16 mouse cellular contexts compared by ENCODE assay signal in the genomic region with DNA sequence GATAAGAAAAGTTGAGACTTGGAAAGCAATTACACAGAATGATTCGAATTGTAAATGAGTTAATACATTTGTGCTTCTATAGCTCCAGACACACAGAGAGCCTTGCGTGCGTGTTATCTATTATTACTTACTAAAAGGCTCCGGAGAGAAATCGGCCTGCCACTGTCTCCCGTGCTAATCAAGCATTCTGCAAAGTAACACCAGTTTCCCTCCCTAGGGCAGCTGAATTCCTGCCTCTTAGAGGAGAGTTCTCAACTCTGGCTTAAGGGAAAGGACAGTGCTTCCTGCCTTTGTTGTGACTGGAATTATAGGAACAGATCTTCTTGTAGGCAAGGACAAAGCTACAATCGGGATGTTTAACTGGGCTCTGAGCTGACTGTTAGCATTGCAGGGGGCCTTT.
DNase-seq lines count a peak whose midpoint lies in the region; ATAC-seq and TF ChIP-seq lines count a peak whose summit lies in the region.
"Had no signal": no experiment of that assay in that cellular context is flagged by ENCODE, and none has a peak within 500 bp of the region (broad histone marks: within the 10 kb centered on the region; RNA-seq: fewer than 3 reads in every experiment).

No protein-coding gene starts in this region.

- no peak overlapping the region for H3K4me2 ChIP-seq in heart, embryonic 11.5 days
- H3K4me2 ChIP-seq in kidney, postnatal 0 days (ENCODE audit: low read length) = no peak overlapping the region
- no peak overlapping the region for H3K4me2 ChIP-seq in heart, embryonic 16.5 days (ENCODE audit: low read depth, low read length)
- H3K4me2 ChIP-seq in midbrain, embryonic 16.5 days (ENCODE audit: low read length) = no peak overlapping the region
- H3K4me2 ChIP-seq: embryonic facial prominence, embryonic 13.5 days; liver, embryonic 13.5 days had no signal

- H3K4me3 ChIP-seq in heart, embryonic 11.5 days (ENCODE audit: low read depth, low read length) = no peak overlapping the region
- H3K4me3 ChIP-seq in kidney, postnatal 0 days (replicated peaks; ENCODE audit: low read depth, low read length) = no peak overlapping the region
- no peak overlapping the region for H3K4me3 ChIP-seq in heart, embryonic 16.5 days (ENCODE audit: low read length)
- no peak overlapping the region for H3K4me3 ChIP-seq in midbrain, embryonic 16.5 days (ENCODE audit: low read depth, low read length)
- H3K4me3 ChIP-seq: embryonic facial prominence, embryonic 13.5 days; liver, embryonic 13.5 days had no signal

- no peaks in the 10 kb centered on the region for H3K9me3 ChIP-seq in heart, embryonic 11.5 days (replicated peaks; ENCODE audit: control insufficient read depth, low read length)
- no peaks in the 10 kb centered on the region for H3K9me3 ChIP-seq in kidney, postnatal 0 days (replicated peaks; ENCODE audit: low read length)
- H3K9me3 ChIP-seq in heart, embryonic 16.5 days (replicated peaks; ENCODE audit: control insufficient read depth, low read length) = no peaks in the 10 kb centered on the region
- no peaks in the 10 kb centered on the region for H3K9me3 ChIP-seq in midbrain, embryonic 16.5 days (replicated peaks; ENCODE audit: control insufficient read depth, low read length, poor library complexity, severe bottlenecking)
- H3K9me3 ChIP-seq: embryonic facial prominence, embryonic 13.5 days; liver, embryonic 13.5 days had no signal

- H3K27me3 ChIP-seq in heart, embryonic 11.5 days (ENCODE audit: control insufficient read depth, insufficient read depth, low read length) = no peaks in the 10 kb centered on the region
- H3K27me3 ChIP-seq in kidney, postnatal 0 days (ENCODE audit: insufficient read depth, low read length) = no peaks in the 10 kb centered on the region
- H3K27me3 ChIP-seq in heart, embryonic 16.5 days (ENCODE audit: control insufficient read depth, insufficient read depth, low read length) = no peaks in the 10 kb centered on the region
- no peaks in the 10 kb centered on the region for H3K27me3 ChIP-seq in midbrain, embryonic 16.5 days (ENCODE audit: control insufficient read depth, insufficient read depth, low read depth, low read length)
- H3K27me3 ChIP-seq: embryonic facial prominence, embryonic 13.5 days; liver, embryonic 13.5 days; megakaryocyte, embryonic 14.5 days had no signal

- no peaks in the 10 kb centered on the region for H3K36me3 ChIP-seq in heart, embryonic 11.5 days (ENCODE audit: control insufficient read depth, insufficient read depth, low read length)
- H3K36me3 ChIP-seq in kidney, postnatal 0 days (ENCODE audit: insufficient read depth, low read length) = no peaks in the 10 kb centered on the region
- H3K36me3 ChIP-seq in heart, embryonic 16.5 days (ENCODE audit: control insufficient read depth, insufficient read depth) = no peaks in the 10 kb centered on the region
- H3K36me3 ChIP-seq in midbrain, embryonic 16.5 days (ENCODE audit: control insufficient read depth, insufficient read depth, low read length) = no peaks in the 10 kb centered on the region
- H3K36me3 ChIP-seq: embryonic facial prominence, embryonic 13.5 days; liver, embryonic 13.5 days had no signal

- DNase-seq in heart, adult 9 months (ENCODE audit: low spot score in 2 of 2) = peak; percentile 32 to 54
- DNase-seq in kidney, postnatal 0 days (ENCODE audit: low spot score) = peak; percentile 46
- DNase-seq in kidney, adult 18-20 months = no peak
- DNase-seq in thymus, postnatal 0 days (ENCODE audit: low spot score) = no peak
- DNase-seq: cerebellum, adult 11-12 months; layer of hippocampus, postnatal 36 days; left cerebral cortex, postnatal 4 days; liver, embryonic 13.5 days; right cerebral cortex, postnatal 4 days; thymus, adult 2 months had no signal

- 63% methylated on average over 7 of the region's 7 CpGs for WGBS in heart, embryonic 11.5 days (ENCODE audit: insufficient replicate concordance)
- 79% methylated on average over 7 of the region's 7 CpGs for WGBS in kidney, postnatal 0 days
- WGBS in heart, embryonic 16.5 days = 53% methylated on average over 7 of the region's 7 CpGs
- 37% methylated on average over 7 of the region's 7 CpGs for WGBS in midbrain, embryonic 16.5 days

- no peak for TF ChIP-seq CTCF in kidney, postnatal 0 days (IDR thresholded peaks at IDR 0.05; ENCODE audit: low read depth)

- no peak overlapping the region for H3K9ac ChIP-seq in heart, embryonic 11.5 days (ENCODE audit: low read depth, low read length)
- H3K9ac ChIP-seq in kidney, postnatal 0 days (ENCODE audit: low read depth, low read length) = no peak overlapping the region
- H3K9ac ChIP-seq in heart, embryonic 16.5 days (ENCODE audit: low read length) = no peak overlapping the region
- no peak overlapping the region for H3K9ac ChIP-seq in midbrain, embryonic 16.5 days (ENCODE audit: low read depth, low read length)
- H3K9ac ChIP-seq: embryonic facial prominence, embryonic 13.5 days; liver, embryonic 13.5 days had no signal

- no peak for ATAC-seq in heart, embryonic 11.5 days (replicated peaks; ENCODE audit: insufficient number of reproducible peaks, low FRiP score, low TSS enrichment)
- ATAC-seq in kidney, postnatal 0 days (replicated peaks; ENCODE audit: low FRiP score, low read depth) = no peak
- no peak for ATAC-seq in heart, embryonic 16.5 days (replicated peaks; ENCODE audit: extremely low read depth, insufficient read depth, low FRiP score)
- no peak for ATAC-seq in midbrain, embryonic 16.5 days
- no peak for ATAC-seq in megakaryocyte progenitor cell, adult 5-6 weeks (replicated peaks; ENCODE audit: poor library complexity)

- no peak overlapping the region for H3K27ac ChIP-seq in heart, embryonic 11.5 days (ENCODE audit: low read depth, low read length)
- H3K27ac ChIP-seq in kidney, postnatal 0 days = no peak overlapping the region
- peak overlapping the region; percentile 54 for H3K27ac ChIP-seq in heart, embryonic 16.5 days (ENCODE audit: low read length)
- peak overlapping the region; percentile 30; the same call in 1 of the 2 replicates for H3K27ac ChIP-seq in midbrain, embryonic 16.5 days (ENCODE audit: low read length)
- H3K27ac ChIP-seq: embryonic facial prominence, embryonic 13.5 days; liver, embryonic 13.5 days had no signal

- peaks cover 15% of the 10 kb centered on the region for H3K4me1 ChIP-seq in heart, embryonic 11.5 days (ENCODE audit: control insufficient read depth, insufficient read depth, low read length)
- H3K4me1 ChIP-seq in kidney, postnatal 0 days (replicated peaks; ENCODE audit: insufficient read depth, low read length) = peaks cover 4% of the 10 kb centered on the region; the same call in 1 of the 2 replicates
- peaks cover 5% of the 10 kb centered on the region for H3K4me1 ChIP-seq in heart, embryonic 16.5 days (ENCODE audit: control insufficient read depth, insufficient read depth, low read length)
- H3K4me1 ChIP-seq in midbrain, embryonic 16.5 days (ENCODE audit: control insufficient read depth, insufficient read depth, low read length) = peaks cover 14% of the 10 kb centered on the region
- H3K4me1 ChIP-seq: embryonic facial prominence, embryonic 13.5 days; megakaryocyte, embryonic 14.5 days had no signal

Comparison
In these comparisons a context has a peak if more than half of its experiments do, and no peak if none do; other contexts are left out.
1. DNase-seq: peak in heart, adult 9 months (2 of 2) and kidney, postnatal 0 days (single experiment); none in kidney, adult 18-20 months (single experiment) and thymus, postnatal 0 days (single experiment).
2. H3K27ac ChIP-seq: peak in heart, embryonic 16.5 days (single experiment) and midbrain, embryonic 16.5 days (single experiment); none in heart, embryonic 11.5 days (single experiment) and kidney, postnatal 0 days (single experiment).